ENCODE assay signal across 8 mouse cellular contexts in genomic region chr6:13413768-13414167, GRCm38 (mm10).
A peak's percentile ranks its signal among the peaks of the same experiment; 100 is the strongest.
DNase-seq lines count a peak whose midpoint lies in the region; ATAC-seq and TF ChIP-seq lines count a peak whose summit lies in the region.

No protein-coding gene starts in this region.

- no peak overlapping the region for H3K4me3 ChIP-seq in hindbrain, embryonic 14.5 days (replicated peaks; ENCODE audit: low read length)
- no peak overlapping the region for H3K4me3 ChIP-seq in hindbrain, embryonic 16.5 days (ENCODE audit: low read length)
- peak overlapping the region; percentile 74 for H3K4me3 ChIP-seq in testis, adult 2 months (ENCODE audit: control insufficient read depth, low read depth, low read length)

- no peak for ATAC-seq in hindbrain, embryonic 14.5 days (ENCODE audit: low FRiP score)
- ATAC-seq in hindbrain, embryonic 16.5 days: no peak
- ATAC-seq in inflammation-experienced regulatory T-cells, adult 6 months: no peak
- ATAC-seq in megakaryocyte, adult 5-6 weeks (ENCODE audit: poor library complexity, severe bottlenecking): no peak

- no peak for TF ChIP-seq POLR2A in testis, adult 2 months (IDR thresholded peaks at IDR 0.05; ENCODE audit: control insufficient read depth, low read depth, low read length)

- no peaks in the 10 kb centered on the region for H3K4me1 ChIP-seq in hindbrain, embryonic 14.5 days (replicated peaks; ENCODE audit: control insufficient read depth, insufficient read depth, low read length)
- H3K4me1 ChIP-seq in hindbrain, embryonic 16.5 days (ENCODE audit: control insufficient read depth, insufficient read depth, low read depth, low read length): no peaks in the 10 kb centered on the region
- H3K4me1 ChIP-seq in testis, adult 2 months (ENCODE audit: control insufficient read depth, insufficient read depth, low read length): no peaks in the 10 kb centered on the region

- DNase-seq in hindbrain, embryonic 14.5 days (ENCODE audit: low spot score): peak; percentile 25
- DNase-seq in testis, postnatal 14 days (ENCODE audit: low spot score): no peak
- DNase-seq in embryo, embryonic 10.5 days (ENCODE audit: low spot score): peak; percentile 38
- DNase-seq in retina, postnatal 7 days (ENCODE audit: low read depth, low spot score): peak; percentile 27

- H3K9me3 ChIP-seq in hindbrain, embryonic 14.5 days (ENCODE audit: control insufficient read depth, low read length): 0 out of 2 replicates have a peak, but pooled peaks cover 2% of the 10 kb centered on the region
- H3K9me3 ChIP-seq in hindbrain, embryonic 16.5 days (ENCODE audit: control insufficient read depth, low read length): no peaks in the 10 kb centered on the region; the same call in 1 of the 2 replicates

- H3K27ac ChIP-seq in hindbrain, embryonic 14.5 days: no peak overlapping the region
- no peak overlapping the region for H3K27ac ChIP-seq in hindbrain, embryonic 16.5 days (ENCODE audit: low read depth, low read length)
- H3K27ac ChIP-seq in testis, adult 2 months (ENCODE audit: control insufficient read depth, insufficient read depth, low read depth, low read length): no peak overlapping the region

- TF ChIP-seq CTCF in testis, adult 2 months (IDR thresholded peaks at IDR 0.05; ENCODE audit: control insufficient read depth, insufficient read depth, insufficient replicate concordance, low read depth, low read length): peak; percentile 36; the same call in 1 of the 2 replicates

- no peak overlapping the region for H3K4me2 ChIP-seq in hindbrain, embryonic 14.5 days (replicated peaks)
- H3K4me2 ChIP-seq in hindbrain, embryonic 16.5 days (ENCODE audit: low read length): no peak overlapping the region

- no peaks in the 10 kb centered on the region for H3K27me3 ChIP-seq in hindbrain, embryonic 14.5 days (ENCODE audit: control insufficient read depth, insufficient read depth, low read length)
- no peaks in the 10 kb centered on the region for H3K27me3 ChIP-seq in hindbrain, embryonic 16.5 days (replicated peaks; ENCODE audit: control insufficient read depth, insufficient read depth, low read length)
- no peaks in the 10 kb centered on the region for H3K27me3 ChIP-seq in testis, adult 2 months (ENCODE audit: control insufficient read depth, insufficient read depth, low read length)

- no peak overlapping the region for H3K9ac ChIP-seq in hindbrain, embryonic 14.5 days
- no peak overlapping the region for H3K9ac ChIP-seq in hindbrain, embryonic 16.5 days (ENCODE audit: low read depth, low read length)

- no peaks in the 10 kb centered on the region for H3K36me3 ChIP-seq in hindbrain, embryonic 14.5 days (replicated peaks; ENCODE audit: control insufficient read depth, insufficient read depth)
- no peaks in the 10 kb centered on the region for H3K36me3 ChIP-seq in hindbrain, embryonic 16.5 days (ENCODE audit: control insufficient read depth, insufficient read depth, low read length)
- no peaks in the 10 kb centered on the region for H3K36me3 ChIP-seq in testis, adult 2 months (ENCODE audit: control insufficient read depth, insufficient read depth, low read length)
